Mouse (Mus musculus) neural tube, embryonic 14.5 days (tissue): ENCODE results near the gene Olfr792. TPM values are rescaled to one million over a fixed set of nuclear protein-coding genes. Genes with fewer than 3 reads are reported as not detected.

Experiments used
- ATAC-seq: fragments of 200-750 bp; cut with Nextera tagmentation; 2 replicates; pipeline ENCODE4 v1.8.0; 2017; ENCODE audit warnings: low read depth, mild to moderate bottlenecking, moderate TSS enrichment, moderate library complexity
- H3K27ac ChIP-seq: fragments of 300-500 bp; sonication (generic); 2 replicates; pipeline ENCODE4 v1.5.1; 2014; ENCODE audit warnings: low read depth, mild to moderate bottlenecking, control low read depth, low read length, moderate library complexity, mixed read lengths
- H3K27me3 ChIP-seq: fragments of 300-500 bp; sonication (generic); 2 replicates; pipeline ENCODE4 v1.6.1; 2014; ENCODE audit warnings: low read length; ENCODE audit not compliant: control insufficient read depth, insufficient read depth
- H3K36me3 ChIP-seq: fragments of 300-500 bp; sonication (generic); 2 replicates; pipeline ENCODE4 v1.6.1; 2014; ENCODE audit warnings: low read length, mixed read lengths; ENCODE audit not compliant: control insufficient read depth, insufficient read depth
- H3K4me1 ChIP-seq: fragments of 300-500 bp; sonication (generic); 2 replicates; pipeline ENCODE4 v1.6.1; 2014; ENCODE audit warnings: low read length; ENCODE audit not compliant: control insufficient read depth, insufficient read depth
- H3K4me2 ChIP-seq: fragments of 300-500 bp; sonication (generic); 2 replicates; pipeline ENCODE4 v1.6.1; 2014; ENCODE audit warnings: mild to moderate bottlenecking, low read depth, low read length, control low read depth
- H3K4me3 ChIP-seq: fragments of 300-500 bp; sonication (generic); 2 replicates; pipeline ENCODE4 v1.5.1; 2014; ENCODE audit warnings: low read depth, low read length, control low read depth, mixed read lengths
- H3K9ac ChIP-seq: fragments of 300-500 bp; sonication (generic); replicated peaks from 2 replicates; pipeline ENCODE4 v1.6.1; 2014; ENCODE audit warnings: low read depth, mild to moderate bottlenecking, control low read depth, low read length, mixed read lengths
- H3K9me3 ChIP-seq: fragments of 300-500 bp; sonication (generic); 2 replicates; pipeline ENCODE4 v1.6.1; 2016; ENCODE audit warnings: low read length; ENCODE audit not compliant: control insufficient read depth
- WGBS: fragments of 180-500 bp; shearing (Covaris S2); extraction: QIAGEN DNeasy Blood & Tissue Kit; methylation state at CpG from one replicate; pipeline ENCODE4 v1.1.7; 2014; 5-methylcytosine and 5-hydroxymethylcytosine counted together
- microRNA-seq: library from miRNA; unstranded; fragments of <30 nt; microRNA quantifications from one replicate; pipeline ENCODE4, GENCODE M21; 2016
- polyA plus RNA-seq: library from polyadenylated mRNA; unstranded; fragments of >200 nt; fragmentation: Nextera tagmentation; extraction: Ambion mirVana; gene quantifications from 2 replicates; pipeline ENCODE4 v1.2.1, GENCODE M21; 2014

Olfr792 gene
- not detected in 2 replicates for polyA plus RNA-seq

DNA sequence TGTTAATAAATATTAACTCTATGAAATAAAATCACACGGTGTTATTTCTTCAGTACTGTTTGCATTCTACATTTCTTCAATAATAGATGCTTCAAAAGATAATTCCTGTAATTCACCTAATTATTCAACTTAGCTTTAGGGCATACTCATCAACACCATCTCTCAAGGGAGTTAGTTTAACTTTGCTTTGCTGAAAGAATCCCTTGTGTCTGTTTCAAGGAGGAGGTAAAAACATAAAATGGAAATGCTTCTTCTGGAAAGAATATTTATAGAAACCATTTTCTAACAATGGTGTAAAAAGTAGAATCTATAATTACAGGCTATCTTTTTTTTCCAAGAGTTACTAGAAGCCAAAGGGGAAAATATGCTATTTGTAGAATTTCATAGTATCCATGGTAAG is at the start of gene Olfr792:
Olfr792 (plus strand) TSS at position 301 of the 400 bp plus-strand sequence.
- 74% methylated on average over 1 of the region's 1 CpGs for WGBS
- no peak within 1 kb of the TSS for H3K27ac ChIP-seq
- H3K4me2 ChIP-seq: no peak within 1 kb of the TSS
- H3K9ac ChIP-seq: no peak within 1 kb of the TSS
- H3K4me3 ChIP-seq: no peak within 1 kb of the TSS
- H3K4me1 ChIP-seq: no peaks in the 10 kb centered on the region
- no peaks in the 10 kb centered on the region for H3K36me3 ChIP-seq
- no peaks in the 10 kb centered on the region for H3K9me3 ChIP-seq
- no peaks in the 10 kb centered on the region for H3K27me3 ChIP-seq
- no peak for ATAC-seq

DNA sequence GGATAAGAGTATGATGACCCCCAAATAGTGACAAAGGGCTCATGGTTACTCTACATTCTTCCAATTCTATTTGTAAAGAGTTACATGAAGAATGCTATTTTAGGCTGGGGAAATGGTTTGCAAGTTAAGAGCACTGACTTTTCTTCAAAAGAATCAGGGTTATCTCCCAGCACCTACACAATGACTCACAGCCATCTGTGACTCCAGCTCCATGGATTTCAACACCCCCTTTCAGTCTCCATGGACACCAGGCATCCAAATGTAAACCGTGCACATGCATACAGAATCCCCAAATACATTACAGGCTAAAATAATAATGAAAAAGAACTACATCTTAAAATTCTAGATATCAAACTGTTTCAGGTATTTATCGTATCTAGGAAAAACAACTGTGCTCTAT is 48.9 kb upstream of the Olfr792 start:
- H3K9me3 ChIP-seq: no peaks in the 10 kb centered on the region
- H3K36me3 ChIP-seq: no peaks in the 10 kb centered on the region
- no peaks in the 10 kb centered on the region for H3K4me1 ChIP-seq
- WGBS: 80% methylated on average over 2 of the region's 2 CpGs
- H3K4me2 ChIP-seq: no peak overlapping the region
- ATAC-seq: no peak
- H3K9ac ChIP-seq: no peak overlapping the region
- H3K4me3 ChIP-seq: no peak overlapping the region
- no peaks in the 10 kb centered on the region for H3K27me3 ChIP-seq
- H3K27ac ChIP-seq: no peak overlapping the region

DNA sequence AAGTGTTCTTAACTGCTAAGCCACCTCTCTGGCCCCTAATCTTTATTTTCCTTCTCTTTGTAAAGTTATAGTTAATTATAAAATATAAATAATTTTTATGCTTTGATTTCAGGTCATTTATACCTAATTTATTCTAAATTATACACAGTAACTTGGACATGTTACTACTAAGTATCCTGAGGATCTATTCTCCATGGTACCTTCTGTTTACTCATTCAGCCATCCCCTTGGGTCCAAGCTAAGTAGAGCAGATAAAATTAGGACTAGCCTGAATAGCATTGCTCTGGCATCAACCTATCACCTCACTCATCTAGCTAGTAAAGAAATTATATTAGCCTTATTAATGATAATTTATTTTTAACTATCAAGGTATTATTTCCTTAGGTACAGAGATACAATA is 40.8 kb upstream of the Olfr792 start, which contains the start of gene Olfr790:
Olfr790 (plus strand) TSS at position 301 of the 400 bp plus-strand sequence.
- Histone ChIP-seq H3K4me1 (no peaks in the 10 kb centered on the region), H3K4me3 (no peak within 1 kb of the TSS), H3K27ac (no peak within 1 kb of the TSS), H3K9me3 (no peaks in the 10 kb centered on the region), H3K36me3 (no peaks in the 10 kb centered on the region), H3K27me3 (no peaks in the 10 kb centered on the region), H3K4me2 (no peak within 1 kb of the TSS), H3K9ac (no peak within 1 kb of the TSS)
- no peak for ATAC-seq

DNA sequence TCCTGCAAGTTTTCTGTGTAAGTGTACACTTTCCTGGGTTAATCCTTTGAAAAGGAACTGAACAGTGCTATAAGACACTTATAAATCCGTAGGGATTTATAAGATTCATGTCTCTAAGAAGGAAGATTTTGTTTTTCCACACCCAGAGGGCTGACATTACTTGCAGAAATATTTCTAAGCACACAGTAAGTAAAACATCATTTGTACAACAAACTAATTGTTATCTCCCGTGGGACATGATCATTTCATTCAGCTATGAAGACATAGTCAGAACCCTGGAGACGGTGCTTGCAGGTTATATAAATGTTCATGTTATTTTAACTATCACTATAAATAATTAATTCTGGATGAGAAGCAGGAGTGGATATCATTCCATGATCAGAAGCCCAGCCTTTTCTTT is 17.5 kb upstream of the Olfr792 start, which contains the start of gene Olfr791:
Olfr791 (plus strand) TSS at position 301 of the 400 bp plus-strand sequence.
- no peaks in the 10 kb centered on the region for H3K4me1 ChIP-seq
- H3K9ac ChIP-seq: no peak within 1 kb of the TSS
- WGBS: 74% methylated on average over 3 of the region's 3 CpGs
- no peaks in the 10 kb centered on the region for H3K9me3 ChIP-seq
- H3K27ac ChIP-seq: no peak within 1 kb of the TSS
- no peaks in the 10 kb centered on the region for H3K27me3 ChIP-seq
- no peak within 1 kb of the TSS for H3K4me3 ChIP-seq
- no peaks in the 10 kb centered on the region for H3K36me3 ChIP-seq
- H3K4me2 ChIP-seq: no peak within 1 kb of the TSS
- no peak for ATAC-seq

DNA sequence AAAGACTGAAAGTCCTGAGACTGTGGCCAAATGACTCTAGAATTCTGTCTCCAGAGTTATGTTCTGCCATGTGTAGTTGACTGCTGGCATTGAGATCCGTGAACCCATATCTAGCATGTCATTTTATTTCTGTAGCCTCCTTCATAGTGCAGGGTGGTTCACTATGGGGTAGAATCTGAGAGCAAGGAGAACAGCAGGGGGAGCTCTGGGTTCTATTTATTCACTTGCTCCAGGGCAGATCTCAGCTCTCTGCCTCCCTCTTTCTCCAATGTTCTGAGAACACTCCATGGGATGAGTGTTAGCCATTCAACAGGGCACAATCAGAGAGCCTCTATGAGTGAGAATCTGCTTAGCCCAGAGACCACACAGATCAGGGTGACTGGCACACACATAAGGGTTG is 10.4 kb downstream of the Olfr792 start:
- WGBS: 59% methylated on average over 1 of the region's 1 CpGs
- ATAC-seq: no peak
- no peaks in the 10 kb centered on the region for H3K4me1 ChIP-seq

DNA sequence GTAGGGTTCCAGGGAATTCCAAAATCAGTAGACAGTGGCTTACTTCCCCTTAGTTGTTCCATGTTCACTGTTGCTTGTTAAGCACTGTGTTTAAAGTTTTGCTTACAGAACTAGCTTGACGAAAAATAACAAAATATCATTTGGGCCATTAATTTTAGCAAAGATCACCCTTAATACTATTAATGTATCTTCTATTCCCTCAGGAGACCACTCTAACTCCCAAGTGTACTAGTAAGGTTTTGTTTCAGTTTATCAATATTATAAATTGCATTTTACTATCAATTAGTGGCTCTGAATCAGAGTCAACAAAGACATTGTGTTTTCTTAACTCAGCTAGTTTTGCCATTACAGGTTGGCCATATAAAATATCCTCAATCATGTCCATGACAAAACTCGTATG is 28.4 kb downstream of the Olfr792 start, which contains the start of gene Olfr794:
Olfr794 (plus strand) TSS at position 301 of the 400 bp plus-strand sequence.
- H3K27me3 ChIP-seq: no peaks in the 10 kb centered on the region
- no peaks in the 10 kb centered on the region for H3K9me3 ChIP-seq
- H3K4me2 ChIP-seq: no peak within 1 kb of the TSS
- no peak within 1 kb of the TSS for H3K27ac ChIP-seq
- ATAC-seq: no peak
- H3K36me3 ChIP-seq: no peaks in the 10 kb centered on the region
- no peak within 1 kb of the TSS for H3K4me3 ChIP-seq
- H3K9ac ChIP-seq: no peak within 1 kb of the TSS
- 81% methylated on average over 2 of the region's 2 CpGs for WGBS
- no peaks in the 10 kb centered on the region for H3K4me1 ChIP-seq

More for the DNA sequence above, 10.4 kb downstream of the Olfr792 start:
- Histone ChIP-seq H3K36me3 (no peaks in the 10 kb centered on the region), H3K27ac (no peak overlapping the region), H3K4me2 (no peak overlapping the region), H3K4me3 (no peak overlapping the region), H3K9me3 (no peaks in the 10 kb centered on the region), H3K27me3 (no peaks in the 10 kb centered on the region), H3K9ac (no peak overlapping the region)

GRCm38 (mm10) chr10:129577066-129577465 is 38.1 kb downstream of the Olfr792 start:
- Histone ChIP-seq H3K36me3 (no peaks in the 10 kb centered on the region), H3K27me3 (no peaks in the 10 kb centered on the region), H3K27ac (no peak overlapping the region), H3K4me2 (no peak overlapping the region), H3K9me3 (no peaks in the 10 kb centered on the region), H3K9ac (no peak overlapping the region), H3K4me1 (no peaks in the 10 kb centered on the region), H3K4me3 (no peak overlapping the region)
- 53% methylated on average over 1 of the region's 1 CpGs for WGBS
- ATAC-seq: no peak

Small RNA genes within 50 kb of the gene (microRNA-seq; reads per million reads assigned to microRNA genes)
- gene Gm23252: not detected

Other genes with a start within 250 kb of the Olfr792 start
- not detected in 2 replicates for gene Olfr780, start 221.0 kb upstream of the Olfr792 start, polyA plus RNA-seq
- not detected in 2 replicates for gene Olfr781, start 210.3 kb upstream of the Olfr792 start, polyA plus RNA-seq
- gene Olfr782, start 190.3 kb upstream of the Olfr792 start, polyA plus RNA-seq: not detected in 2 replicates
- 0.11 and 0.22 TPM in 2 replicates for gene Olfr784, start 155.1 kb upstream of the Olfr792 start, polyA plus RNA-seq
- not detected in 2 replicates for gene Olfr785, start 133.7 kb upstream of the Olfr792 start, polyA plus RNA-seq
- 0.15 TPM in 1 of 2 replicates, not detected in the other for gene Olfr786, start 111.9 kb upstream of the Olfr792 start, polyA plus RNA-seq
- 0.12 TPM in 1 of 2 replicates, not detected in the other for gene Olfr787, start 77.3 kb upstream of the Olfr792 start, polyA plus RNA-seq
- 0.07 TPM in 1 of 2 replicates, not detected in the other for gene Olfr788, start 68.2 kb upstream of the Olfr792 start, polyA plus RNA-seq
- not detected in 2 replicates for gene Olfr789, start 54.4 kb upstream of the Olfr792 start, polyA plus RNA-seq
- not detected in 2 replicates for gene Olfr790, start 40.7 kb upstream of the Olfr792 start, polyA plus RNA-seq
- not detected in 2 replicates for gene Olfr791, start 17.4 kb upstream of the Olfr792 start, polyA plus RNA-seq
- gene Olfr794, start 28.5 kb downstream of the Olfr792 start, polyA plus RNA-seq: not detected in 2 replicates
- not detected in 2 replicates for gene Olfr796, start 73.4 kb downstream of the Olfr792 start, polyA plus RNA-seq
- not detected in 2 replicates for gene Olfr798, start 88.8 kb downstream of the Olfr792 start, polyA plus RNA-seq
- gene Olfr799, start 98.3 kb downstream of the Olfr792 start, polyA plus RNA-seq: not detected in 2 replicates
- gene Olfr800, start 118.5 kb downstream of the Olfr792 start, polyA plus RNA-seq: not detected in 2 replicates
- not detected in 2 replicates for gene Olfr801, start 134.7 kb downstream of the Olfr792 start, polyA plus RNA-seq
- gene Olfr802, start 149.0 kb downstream of the Olfr792 start, polyA plus RNA-seq: 0.07 TPM in 1 of 2 replicates, not detected in the other
- gene Olfr803, start 155.1 kb downstream of the Olfr792 start, polyA plus RNA-seq: not detected in 2 replicates
- not detected in 2 replicates for gene Olfr804, start 164.0 kb downstream of the Olfr792 start, polyA plus RNA-seq
- not detected in 2 replicates for gene Olfr805, start 190.2 kb downstream of the Olfr792 start, polyA plus RNA-seq
- not detected in 2 replicates for gene Olfr806, start 202.8 kb downstream of the Olfr792 start, polyA plus RNA-seq
- not detected in 2 replicates for gene Olfr807, start 218.6 kb downstream of the Olfr792 start, polyA plus RNA-seq
- not detected in 2 replicates for gene Olfr808, start 226.3 kb downstream of the Olfr792 start, polyA plus RNA-seq
- gene Olfr809, start 235.5 kb downstream of the Olfr792 start, polyA plus RNA-seq: not detected in 2 replicates